Mouse (Mus musculus) testis, adult 2 months (tissue): ENCODE measurements at regions not wholly inside any gene's neighbourhood (a gene's known extent, or its start where the extent isn't known, plus 50 kb on each side); places are given as distances from the start of the nearest gene placed in this dataset.

Experiments used
- CTCF ChIP-seq: fragments of 200-500 bp; IDR thresholded peaks from 2 replicates; pipeline ENCODE4 v1.5.1; 2012; ENCODE audit warnings: low read depth, mild to moderate bottlenecking, inconsistent platforms, low read length, moderate library complexity; ENCODE audit not compliant: control insufficient read depth, insufficient read depth, insufficient replicate concordance
- POLR2A ChIP-seq: fragments of 200-500 bp; IDR thresholded peaks from 2 replicates; pipeline ENCODE4 v1.6.1; 2012; ENCODE audit warnings: low read depth, mild to moderate bottlenecking, inconsistent platforms, low read length, moderate library complexity; ENCODE audit not compliant: control insufficient read depth

DNA sequence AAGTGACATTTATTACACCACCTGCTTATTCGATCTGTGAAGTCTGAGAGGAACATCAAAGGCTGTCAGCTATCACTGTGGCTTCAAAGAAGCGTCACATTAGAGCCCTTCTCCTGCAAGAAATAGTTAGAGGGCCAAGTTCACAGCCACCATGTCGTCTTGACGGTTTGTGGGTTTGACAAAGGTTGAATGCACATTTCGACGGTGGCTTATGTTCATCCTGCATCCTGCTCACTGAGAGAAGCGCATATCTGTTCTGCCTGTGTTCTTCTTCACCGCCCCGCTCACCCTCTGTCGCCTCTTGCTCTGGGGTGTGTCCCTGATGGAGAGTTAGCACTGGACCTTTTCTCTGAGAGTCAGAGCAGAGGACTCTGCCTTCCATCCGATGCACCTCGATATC, 67.2 kb upstream of the 1700021F07Rik start:
- TF ChIP-seq CTCF (no peak), POLR2A (no peak)
